Mouse (Mus musculus) 416B (cell line): ENCODE data around the gene Sfta2.
A peak's percentile ranks its signal among the peaks of the same experiment; 100 is the strongest.

Experiments
- DNase-seq: peaks from one replicate; pipeline ENCODE4 v3.0.0; 2011; ENCODE audit warnings: low read depth

Sfta2 gene

GRCm38 (mm10) chr17:35601249-35601648 is at the start of gene Sfta2:
Gene Sfta2 (plus strand): TSS chr17:35601549.
- no peak for DNase-seq

- DNase-seq, result no peak
Observed at GRCm38 (mm10) chr17:35551881-35552414, 49.4 kb upstream of the Sfta2 start, which contains the start of gene Cdsn. Gene Cdsn (plus strand): TSS chr17:35552128.

DNA sequence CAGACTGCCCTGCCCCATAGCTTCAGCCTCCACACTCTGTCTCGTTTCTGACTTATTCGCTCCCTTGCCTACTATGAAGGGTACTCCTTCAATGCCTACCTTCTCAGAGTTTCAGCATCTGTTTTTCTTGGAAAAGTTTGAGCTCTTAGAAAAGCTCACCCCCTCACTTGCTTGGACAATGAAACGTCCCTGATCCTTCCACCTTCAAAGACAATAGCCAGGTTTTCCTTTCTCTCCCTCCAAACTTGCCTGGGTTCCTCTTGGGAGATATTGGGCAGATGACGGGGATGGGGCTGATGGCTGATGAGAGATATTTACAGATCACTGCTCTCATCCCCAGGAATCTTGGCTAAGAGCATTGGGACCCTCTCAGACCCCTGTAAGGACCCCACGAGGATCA is 47.0 kb upstream of the Sfta2 start:
- DNase-seq, result no peak

- DNase-seq, result no peak
Observed at GRCm38 (mm10) chr17:35554761-35555397, 46.5 kb upstream of the Sfta2 start.

DNA sequence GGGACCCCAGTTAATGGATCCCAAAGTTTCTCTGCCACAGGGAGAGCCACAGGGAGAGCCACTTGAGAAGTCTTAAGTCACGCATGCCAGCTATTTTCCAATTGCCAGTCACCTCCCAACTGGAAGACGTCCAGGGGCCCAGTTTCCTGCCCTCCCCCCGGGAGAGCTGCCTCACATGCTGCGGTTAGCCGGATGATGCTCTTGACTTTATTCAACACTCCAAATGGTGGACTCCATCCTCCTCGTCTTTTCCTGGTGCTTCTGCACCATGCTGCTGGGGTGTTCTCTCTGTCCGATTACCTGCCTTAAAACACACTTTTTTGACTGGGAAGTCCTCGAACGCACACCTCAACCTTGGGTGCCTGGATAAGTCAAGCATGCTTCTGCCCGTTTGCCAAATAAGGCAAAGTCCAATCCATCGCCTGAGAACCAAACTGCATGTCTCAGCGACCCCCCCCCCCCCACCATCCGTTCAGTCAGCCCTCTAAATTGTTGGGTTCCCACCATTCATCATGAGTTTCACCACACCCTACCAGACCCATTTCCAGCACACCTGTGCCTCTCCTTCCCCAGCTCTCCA is 45.1 kb upstream of the Sfta2 start:
- no peak for DNase-seq

DNA sequence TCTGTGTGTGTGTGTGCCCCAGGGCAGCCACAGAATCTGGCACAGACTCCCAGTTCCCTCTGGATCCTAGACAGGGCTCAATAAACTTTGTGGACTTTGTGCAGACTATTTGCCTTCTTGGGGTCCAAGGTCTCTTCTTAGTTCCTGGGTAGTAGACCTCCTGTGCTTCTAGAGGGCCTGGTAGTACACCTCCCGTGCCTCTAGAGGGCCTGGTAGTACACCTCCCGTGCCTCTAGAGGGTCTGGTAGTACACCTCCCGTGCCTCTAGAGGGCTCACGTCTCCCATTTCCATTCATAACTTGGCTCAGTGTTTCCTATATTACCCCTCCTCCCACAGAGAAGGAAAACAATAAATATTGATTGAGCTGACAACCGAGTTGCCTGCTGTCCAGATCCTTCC is 44.5 kb upstream of the Sfta2 start:
- peak; percentile 57 for DNase-seq

- DNase-seq, result peak; percentile 30
Observed at GRCm38 (mm10) chr17:35557351-35557750, 44.0 kb upstream of the Sfta2 start.

DNA sequence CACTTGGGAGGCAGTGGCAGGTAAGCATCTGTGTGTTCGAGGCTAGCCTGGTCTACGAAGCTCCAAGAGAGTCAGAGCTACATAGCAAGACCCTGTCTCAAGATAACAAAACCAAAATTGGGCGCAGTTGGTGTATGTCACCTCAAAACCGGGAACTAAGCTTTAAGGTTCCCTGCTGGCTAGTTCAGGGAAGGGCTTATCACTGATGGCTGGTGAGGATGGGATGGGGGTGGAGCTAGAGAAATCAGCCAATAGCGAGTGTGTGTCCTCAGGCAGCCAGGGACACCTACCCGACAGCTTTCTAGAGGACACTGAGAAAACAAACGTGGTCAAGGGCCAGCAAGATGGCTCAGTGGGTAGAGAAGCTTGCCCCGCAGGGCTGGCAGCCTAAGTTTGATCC is 43.1 kb upstream of the Sfta2 start:
- no peak for DNase-seq

GRCm38 (mm10) chr17:35567150-35567549 is 34.2 kb upstream of the Sfta2 start, which contains the start of gene 2300002M23Rik:
Gene 2300002M23Rik (plus strand): TSS chr17:35567450.
- no peak for DNase-seq

GRCm38 (mm10) chr17:35567767-35568166 is 33.6 kb upstream of the Sfta2 start:
- no peak for DNase-seq

GRCm38 (mm10) chr17:35569091-35569944 is 32.0 kb upstream of the Sfta2 start:
- DNase-seq, result no peak

GRCm38 (mm10) chr17:35570836-35571235 is 30.5 kb upstream of the Sfta2 start:
- no peak for DNase-seq

DNA sequence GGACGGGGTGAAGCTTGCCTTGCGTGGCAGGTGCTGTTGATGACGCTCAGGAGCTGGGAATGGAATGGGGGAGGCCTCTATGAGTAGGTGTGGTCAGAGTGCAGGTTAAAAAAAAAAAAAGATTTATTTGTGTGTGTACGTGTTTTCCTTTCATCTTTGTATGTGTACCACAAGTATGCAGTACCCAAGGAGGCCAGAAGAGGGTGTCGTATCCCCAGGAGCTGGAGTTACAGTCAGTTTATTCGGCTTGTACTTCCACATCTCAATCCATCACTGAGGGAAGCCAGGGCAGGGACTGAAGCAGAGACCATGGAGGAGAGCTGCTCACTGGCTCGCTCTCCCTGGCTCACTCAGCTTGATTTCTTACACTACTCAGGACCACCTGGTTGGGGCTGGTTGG is 29.9 kb upstream of the Sfta2 start:
- DNase-seq, result no peak

DNA sequence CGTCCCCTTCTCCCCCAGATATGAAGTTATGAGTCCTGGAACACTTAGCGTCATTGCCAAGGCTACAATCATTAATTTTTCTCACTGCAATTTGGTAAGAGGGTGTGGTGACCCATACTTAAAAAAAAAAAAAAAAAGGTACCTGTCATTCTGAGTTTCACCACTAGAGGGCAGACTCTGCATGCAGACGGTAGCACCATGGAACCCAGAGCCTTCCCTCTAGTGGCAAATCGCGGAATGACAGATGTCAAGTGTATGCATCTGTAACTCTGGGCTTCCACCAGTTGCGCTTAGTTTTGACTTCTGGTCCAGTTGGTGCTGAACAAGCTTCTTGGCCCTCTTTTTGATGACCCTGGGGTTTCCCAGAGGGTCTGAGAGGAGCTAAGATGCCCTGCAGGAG is 23.1 kb upstream of the Sfta2 start:
- DNase-seq, result peak; percentile 88

- peak; percentile 63 for DNase-seq
Observed at GRCm38 (mm10) chr17:35582900-35583299, 18.4 kb upstream of the Sfta2 start.

GRCm38 (mm10) chr17:35584330-35584937 is 16.9 kb upstream of the Sfta2 start:
- peak; percentile 68 for DNase-seq

- DNase-seq, result no peak
Observed at GRCm38 (mm10) chr17:35587291-35587690, 14.1 kb upstream of the Sfta2 start.

GRCm38 (mm10) chr17:35588387-35588786 is 13.0 kb upstream of the Sfta2 start:
- DNase-seq, result no peak

GRCm38 (mm10) chr17:35590410-35591218 is 10.7 kb upstream of the Sfta2 start:
- peak; percentile 92 for DNase-seq

DNA sequence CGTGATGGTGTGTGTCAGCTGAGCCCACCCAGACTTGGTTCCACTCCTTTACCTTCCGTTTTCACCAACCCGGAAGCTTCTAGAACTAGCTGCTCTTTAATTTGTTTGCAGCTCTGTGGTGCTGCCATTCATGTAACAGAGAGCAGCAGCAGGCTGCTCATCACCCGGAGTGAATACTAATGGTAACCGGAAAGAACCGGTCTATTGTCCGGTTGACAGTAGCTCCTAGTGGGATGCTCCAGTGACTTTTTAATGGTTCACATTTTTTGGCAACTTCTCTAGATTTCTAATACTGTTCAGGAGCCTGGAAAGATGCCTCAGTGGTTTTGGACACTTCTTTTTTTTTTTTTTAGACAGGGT is 10.2 kb upstream of the Sfta2 start:
- DNase-seq, result no peak

DNA sequence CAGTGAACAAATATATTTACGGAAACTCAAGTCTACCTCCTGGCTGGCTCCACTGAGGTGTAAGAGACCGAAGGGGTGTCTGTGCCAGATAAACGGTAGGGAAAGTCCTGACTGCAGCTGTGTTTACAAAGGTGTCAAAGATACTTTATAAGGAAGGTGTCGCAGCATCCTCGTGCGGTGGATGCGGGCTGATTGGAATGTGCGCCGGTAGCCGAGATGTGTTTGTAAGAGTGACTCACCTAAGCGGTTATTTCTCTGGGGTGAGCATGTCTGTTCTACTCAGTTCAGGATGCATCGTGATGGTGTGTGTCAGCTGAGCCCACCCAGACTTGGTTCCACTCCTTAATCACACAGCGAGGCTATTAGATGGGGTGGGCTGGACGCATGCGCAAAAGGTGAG is 9.6 kb upstream of the Sfta2 start:
- no peak for DNase-seq

DNA sequence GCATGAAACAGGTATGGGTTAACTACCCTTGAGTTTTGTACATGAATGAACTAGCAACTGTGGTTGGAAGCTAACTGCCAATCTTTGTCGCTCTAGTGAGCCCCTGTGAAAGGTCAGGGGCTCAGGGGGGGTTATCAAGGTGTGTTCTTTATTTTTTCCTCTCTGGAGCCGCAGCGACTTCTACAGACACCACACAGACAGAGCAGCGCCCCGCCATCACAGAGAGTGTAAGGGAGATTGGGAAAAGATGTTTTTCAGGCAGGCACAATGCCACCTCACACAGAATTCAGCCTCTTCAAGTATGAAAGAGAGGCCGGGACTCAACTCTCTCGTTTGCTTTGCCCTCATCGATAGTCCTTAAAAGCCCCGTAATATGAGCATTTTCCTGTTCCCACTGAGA is 9.2 kb upstream of the Sfta2 start:
- DNase-seq, result no peak
